Mouse (Mus musculus) thymus, adult 2 months (tissue): ENCODE measurements around the gene Mast2. TPM values are rescaled to one million over a fixed set of nuclear protein-coding genes. Genes with fewer than 3 reads are reported as not detected.

Experiments
- DNase-seq: peaks from one replicate; pipeline ENCODE4 v3.0.0; 2021
- H3K27ac ChIP-seq: fragments of 200-500 bp; 2 replicates; pipeline ENCODE4 v1.5.1; 2012; ENCODE audit warnings: low read length, control low read depth; ENCODE audit not compliant: control insufficient read depth, insufficient read depth
- H3K27me3 ChIP-seq: fragments of 200-500 bp; 2 replicates; pipeline ENCODE4 v1.6.1; 2012; ENCODE audit warnings: mild to moderate bottlenecking, low read length, moderate library complexity, mixed read lengths; ENCODE audit not compliant: control insufficient read depth, insufficient read depth
- H3K36me3 ChIP-seq: fragments of 200-500 bp; 2 replicates; pipeline ENCODE4 v1.6.1; 2012; ENCODE audit warnings: mild to moderate bottlenecking, low read length, moderate library complexity; ENCODE audit not compliant: control insufficient read depth, insufficient read depth
- H3K4me1 ChIP-seq: fragments of 200-500 bp; replicated peaks from 2 replicates; pipeline ENCODE4 v1.6.1; 2012; ENCODE audit warnings: low read length; ENCODE audit not compliant: control insufficient read depth, insufficient read depth
- H3K4me3 ChIP-seq: fragments of 200-500 bp; 2 replicates; pipeline ENCODE4 v1.5.1; 2012; ENCODE audit warnings: mild to moderate bottlenecking, low read length, control low read depth, moderate library complexity; ENCODE audit not compliant: control insufficient read depth, insufficient read depth
- CTCF ChIP-seq: fragments of 200-500 bp; IDR thresholded peaks from 2 replicates; pipeline ENCODE4 v1.5.1; 2012; ENCODE audit warnings: mild to moderate bottlenecking, control low read depth, low read length, moderate library complexity, borderline replicate concordance; ENCODE audit not compliant: control insufficient read depth, poor library complexity, insufficient read depth; ENCODE audit errors: extremely low read depth
- POLR2A ChIP-seq: fragments of 200-500 bp; IDR thresholded peaks from 2 replicates; pipeline ENCODE4 v1.6.1; 2012; ENCODE audit warnings: mild to moderate bottlenecking, low read length, control low read depth, moderate library complexity; ENCODE audit not compliant: control insufficient read depth, poor library complexity, insufficient read depth; ENCODE audit errors: extremely low read depth
- WGBS: fragments of 180-500 bp; shearing (Covaris S2); methylation state at CpG from one replicate; pipeline ENCODE4 v1.1.7; 2018; 5-methylcytosine and 5-hydroxymethylcytosine counted together
- polyA plus RNA-seq: library from polyadenylated mRNA; depleted of rRNA; stranded (reverse); fragments of >200 nt; gene quantifications from 2 replicates; pipeline ENCODE4 v1.2.3, GENCODE M21; 2012

Mast2 gene
- polyA plus RNA-seq, 1 experiment, result 110 TPM

GRCm38 (mm10) chr4:116398051-116398450, 65.9 kb downstream of the Mast2 start:
- Histone ChIP-seq H3K4me3 (no peak overlapping the region), H3K4me1 (no peaks in the 10 kb centered on the region), H3K27me3 (no peaks in the 10 kb centered on the region), H3K36me3 (no peaks in the 10 kb centered on the region), H3K27ac (no peak overlapping the region)
- 84% methylated on average over 1 of the region's 1 CpGs for WGBS
- DNase-seq, result no peak
- TF ChIP-seq CTCF, result no peak
- TF ChIP-seq POLR2A, result no peak

- Histone ChIP-seq H3K4me3 (no peak overlapping the region), H3K36me3 (no peaks in the 10 kb centered on the region), H3K4me1 (no peaks in the 10 kb centered on the region), H3K27ac (no peak overlapping the region), H3K27me3 (no peaks in the 10 kb centered on the region)
- no peak for DNase-seq
- TF ChIP-seq CTCF (no peak), POLR2A (no peak)
- 92% methylated on average over 2 of the region's 2 CpGs for WGBS
These were observed 85.9 kb downstream of the Mast2 start for GRCm38 (mm10) chr4:116377973-116378667.

DNA sequence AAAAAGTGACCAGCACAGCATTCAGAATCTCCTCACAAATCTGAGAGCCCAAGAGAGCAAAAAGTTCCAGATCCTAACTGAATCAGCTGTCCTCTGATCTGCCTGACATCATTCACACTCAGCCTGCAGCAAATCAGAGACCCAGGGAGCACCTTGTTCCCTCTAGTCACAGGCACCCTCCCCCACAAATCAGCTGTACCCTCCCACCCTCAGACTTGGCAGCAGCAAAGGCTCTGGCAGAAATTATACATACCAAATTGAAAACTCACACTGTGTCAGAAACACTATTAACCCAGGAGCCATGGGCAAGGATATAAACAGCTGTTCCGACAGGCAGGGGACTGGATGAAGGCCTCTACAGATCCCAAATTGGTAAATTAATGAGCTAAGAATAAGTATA, 92.3 kb downstream of the Mast2 start:
- Histone ChIP-seq H3K4me1 (no peaks in the 10 kb centered on the region), H3K27ac (no peak overlapping the region), H3K4me3 (no peak overlapping the region), H3K27me3 (no peaks in the 10 kb centered on the region), H3K36me3 (no peaks in the 10 kb centered on the region)
- 100% methylated on average over 1 of the region's 1 CpGs for WGBS
- DNase-seq, result no peak
- no peak for TF ChIP-seq POLR2A
- no peak for TF ChIP-seq CTCF

DNA sequence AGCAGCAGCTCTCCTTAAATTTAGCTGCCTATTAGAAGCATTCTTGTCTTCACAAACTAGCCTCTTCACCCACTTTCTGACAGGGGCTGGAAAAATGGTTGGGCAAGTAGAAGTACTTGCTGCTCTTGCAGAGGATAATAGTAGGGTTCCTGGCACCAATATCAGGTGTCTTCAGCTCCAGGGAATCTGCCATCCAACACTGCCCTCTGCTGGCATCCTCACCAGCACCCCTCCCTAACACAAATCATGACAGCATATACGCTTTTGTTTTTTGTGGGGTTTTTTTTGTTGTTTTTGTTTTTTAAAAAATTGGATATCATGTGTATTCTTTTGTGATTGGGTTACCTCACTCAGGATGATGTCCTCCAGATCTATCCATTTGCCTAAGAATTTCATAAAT, 105.9 kb downstream of the Mast2 start:
- TF ChIP-seq CTCF, result no peak
- no peaks in the 10 kb centered on the region for H3K27me3 ChIP-seq
- H3K4me1 ChIP-seq, result no peaks in the 10 kb centered on the region
- H3K27ac ChIP-seq, result no peak overlapping the region
- DNase-seq, result peak; percentile 35
- no peaks in the 10 kb centered on the region for H3K36me3 ChIP-seq
- no peak overlapping the region for H3K4me3 ChIP-seq
- WGBS, result 95% methylated on average over 1 of the region's 1 CpGs

DNA sequence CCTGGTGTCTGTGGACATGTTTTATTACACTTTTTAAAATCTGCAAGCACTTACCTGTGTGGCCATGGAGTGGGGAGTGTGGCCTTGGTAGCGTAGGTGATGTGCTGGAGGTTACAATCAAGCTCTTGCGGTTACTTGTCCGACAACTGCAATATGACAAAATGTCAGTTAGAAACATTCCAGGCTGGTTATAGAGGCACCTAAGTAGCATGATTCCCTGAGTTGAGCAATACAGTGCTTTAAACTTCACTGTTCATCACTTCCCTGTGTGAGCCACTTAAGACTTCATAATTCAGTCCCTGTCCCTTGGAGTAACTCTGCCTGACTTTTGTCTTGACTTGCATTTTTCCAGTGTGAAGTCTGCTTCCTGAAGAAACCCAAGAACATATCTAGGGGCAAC, 111.1 kb downstream of the Mast2 start:
- Histone ChIP-seq H3K4me3 (no peak overlapping the region), H3K27ac (no peak overlapping the region), H3K36me3 (no peaks in the 10 kb centered on the region), H3K27me3 (no peaks in the 10 kb centered on the region), H3K4me1 (no peaks in the 10 kb centered on the region; the same call in 1 of the 2 replicates)
- no peak for DNase-seq
- TF ChIP-seq CTCF, result no peak
- no peak for TF ChIP-seq POLR2A
- 98% methylated on average over 3 of the region's 3 CpGs for WGBS

GRCm38 (mm10) chr4:116352496-116352895, 111.5 kb downstream of the Mast2 start:
- DNase-seq, result no peak

GRCm38 (mm10) chr4:116342119-116342518, 121.9 kb downstream of the Mast2 start:
- Histone ChIP-seq H3K27me3 (no peaks in the 10 kb centered on the region), H3K4me3 (no peak overlapping the region), H3K36me3 (no peaks in the 10 kb centered on the region), H3K27ac (no peak overlapping the region), H3K4me1 (no peaks in the 10 kb centered on the region)
- TF ChIP-seq POLR2A (no peak), CTCF (no peak)
- DNase-seq, result peak; percentile 40

More at GRCm38 (mm10) chr4:116352496-116352895, 111.5 kb downstream of the Mast2 start:
- Histone ChIP-seq H3K36me3 (no peaks in the 10 kb centered on the region), H3K27ac (no peak overlapping the region), H3K27me3 (no peaks in the 10 kb centered on the region), H3K4me3 (no peak overlapping the region), H3K4me1 (no peaks in the 10 kb centered on the region; the same call in 1 of the 2 replicates)
- TF ChIP-seq CTCF (no peak), POLR2A (no peak)
- WGBS, result 92% methylated on average over 3 of the region's 3 CpGs
